Mouse (Mus musculus): ENCODE results near the gene Erbb2. TPM values are rescaled to one million over a fixed set of nuclear protein-coding genes. Genes with fewer than 3 reads are reported as not detected.
"Not testable (repeated sequence)": the region's sequence is repeated elsewhere in the genome, so short reads cannot be mapped to it uniquely, and the experiment has no call there.

Erbb2 gene
- polyA plus RNA-seq, 1 experiment from 2014 or later: 41.4 TPM

- H3K4me3 ChIP-seq (ENCODE audit: low read length): no peak overlapping the region
- no peak for ATAC-seq (ENCODE audit: low read depth)
- no peak overlapping the region for H3K4me2 ChIP-seq (ENCODE audit: low read depth, low read length)
- WGBS: 6% methylated on average over 2 of the region's 2 CpGs
- no peaks in the 10 kb centered on the region for H3K27me3 ChIP-seq (ENCODE audit: control insufficient read depth, insufficient read depth, low read depth, low read length)
- H3K4me1 ChIP-seq (replicated peaks; ENCODE audit: control insufficient read depth, insufficient read depth, low read length): no peaks in the 10 kb centered on the region
- H3K27ac ChIP-seq (ENCODE audit: low read length): no peak overlapping the region
- H3K9ac ChIP-seq (ENCODE audit: low read length): no peak overlapping the region
- no peaks in the 10 kb centered on the region for H3K9me3 ChIP-seq (ENCODE audit: control insufficient read depth, low read length)
- peaks cover 11% of the 10 kb centered on the region for H3K36me3 ChIP-seq (ENCODE audit: control insufficient read depth, insufficient read depth, low read length)
These were observed 39.9 kb upstream of the Erbb2 start for GRCm38 (mm10) chr11:98372406-98372805.

- no peaks in the 10 kb centered on the region for H3K27me3 ChIP-seq (ENCODE audit: control insufficient read depth, insufficient read depth, low read depth, low read length)
- peaks cover 16% of the 10 kb centered on the region for H3K36me3 ChIP-seq (ENCODE audit: control insufficient read depth, insufficient read depth, low read length)
- no peaks in the 10 kb centered on the region for H3K9me3 ChIP-seq (ENCODE audit: control insufficient read depth, low read length)
- H3K27ac ChIP-seq (ENCODE audit: low read length): no peak overlapping the region
- H3K4me2 ChIP-seq (ENCODE audit: low read depth, low read length): no peak overlapping the region
- no peak for ATAC-seq (ENCODE audit: low read depth)
- no peak overlapping the region for H3K9ac ChIP-seq (ENCODE audit: low read length)
- no peak overlapping the region for H3K4me3 ChIP-seq (ENCODE audit: low read length)
- 71% methylated on average over 6 of the region's 6 CpGs for whole genome bisulfite sequencing
- no peaks in the 10 kb centered on the region for H3K4me1 ChIP-seq (replicated peaks; ENCODE audit: control insufficient read depth, insufficient read depth, low read length)
These were observed 39.0 kb upstream of the Erbb2 start for GRCm38 (mm10) chr11:98373244-98373643.

- Histone ChIP-seq H3K27me3 (ENCODE audit: control insufficient read depth, insufficient read depth, low read depth, low read length) (no peaks in the 10 kb centered on the region), H3K9ac (ENCODE audit: low read length) (no peak overlapping the region), H3K27ac (ENCODE audit: low read length) (no peak overlapping the region), H3K4me1 (replicated peaks; ENCODE audit: control insufficient read depth, insufficient read depth, low read length) (no peaks in the 10 kb centered on the region), H3K36me3 (ENCODE audit: control insufficient read depth, insufficient read depth, low read length) (peaks cover 20% of the 10 kb centered on the region), H3K9me3 (ENCODE audit: control insufficient read depth, low read length) (no peaks in the 10 kb centered on the region), H3K4me3 (ENCODE audit: low read length) (no peak overlapping the region), H3K4me2 (ENCODE audit: low read depth, low read length) (no peak overlapping the region)
- WGBS: 44% methylated on average over 8 of the region's 8 CpGs
- no peak for ATAC-seq (ENCODE audit: low read depth)
These were observed 38.0 kb upstream of the Erbb2 start for GRCm38 (mm10) chr11:98374266-98374665.

- Histone ChIP-seq H3K9me3 (ENCODE audit: control insufficient read depth, low read length) (no peaks in the 10 kb centered on the region), H3K4me2 (ENCODE audit: low read depth, low read length) (no peak overlapping the region), H3K36me3 (ENCODE audit: control insufficient read depth, insufficient read depth, low read length) (peaks cover 30% of the 10 kb centered on the region), H3K4me1 (replicated peaks; ENCODE audit: control insufficient read depth, insufficient read depth, low read length) (peaks cover 3% of the 10 kb centered on the region; the same call in 1 of the 2 replicates), H3K27me3 (ENCODE audit: control insufficient read depth, insufficient read depth, low read depth, low read length) (no peaks in the 10 kb centered on the region), H3K9ac (ENCODE audit: low read length) (no peak overlapping the region), H3K27ac (ENCODE audit: low read length) (no peak overlapping the region), H3K4me3 (ENCODE audit: low read length) (no peak overlapping the region)
- ATAC-seq (ENCODE audit: low read depth): no peak
- 76% methylated on average over 5 of the region's 5 CpGs for WGBS
These were observed 35.5 kb upstream of the Erbb2 start for GRCm38 (mm10) chr11:98376756-98377155.

- no peak overlapping the region for H3K27ac ChIP-seq (ENCODE audit: low read length)
- WGBS: 73% methylated on average over 11 of the region's 11 CpGs
- H3K36me3 ChIP-seq (ENCODE audit: control insufficient read depth, insufficient read depth, low read length): peaks cover 30% of the 10 kb centered on the region
- no peaks in the 10 kb centered on the region for H3K9me3 ChIP-seq (ENCODE audit: control insufficient read depth, low read length)
- no peak overlapping the region for H3K9ac ChIP-seq (ENCODE audit: low read length)
- peaks cover 3% of the 10 kb centered on the region; the same call in 1 of the 2 replicates for H3K4me1 ChIP-seq (replicated peaks; ENCODE audit: control insufficient read depth, insufficient read depth, low read length)
- no peak for ATAC-seq (ENCODE audit: low read depth)
- no peak overlapping the region for H3K4me2 ChIP-seq (ENCODE audit: low read depth, low read length)
- no peak overlapping the region for H3K4me3 ChIP-seq (ENCODE audit: low read length)
- H3K27me3 ChIP-seq (ENCODE audit: control insufficient read depth, insufficient read depth, low read depth, low read length): no peaks in the 10 kb centered on the region
These were observed 34.5 kb upstream of the Erbb2 start for GRCm38 (mm10) chr11:98377787-98378186.

- no peak overlapping the region for H3K27ac ChIP-seq (ENCODE audit: low read length)
These were observed 32.9 kb upstream of the Erbb2 start for GRCm38 (mm10) chr11:98379379-98379778.

GRCm38 (mm10) chr11:98380106-98380505, 32.2 kb upstream of the Erbb2 start:
- no peak for ATAC-seq (ENCODE audit: low read depth)
- Histone ChIP-seq H3K36me3 (ENCODE audit: control insufficient read depth, insufficient read depth, low read length) (peaks cover 28% of the 10 kb centered on the region), H3K27me3 (ENCODE audit: control insufficient read depth, insufficient read depth, low read depth, low read length) (peaks cover 4% of the 10 kb centered on the region), H3K9me3 (ENCODE audit: control insufficient read depth, low read length) (no peaks in the 10 kb centered on the region), H3K27ac (ENCODE audit: low read length) (no peak overlapping the region), H3K9ac (ENCODE audit: low read length) (no peak overlapping the region), H3K4me2 (ENCODE audit: low read depth, low read length) (no peak overlapping the region), H3K4me1 (replicated peaks; ENCODE audit: control insufficient read depth, insufficient read depth, low read length) (peaks cover 3% of the 10 kb centered on the region; the same call in 1 of the 2 replicates), H3K4me3 (ENCODE audit: low read length) (no peak overlapping the region)
- WGBS: 62% methylated on average over 6 of the region's 6 CpGs

More at GRCm38 (mm10) chr11:98379379-98379778, 32.9 kb upstream of the Erbb2 start:
- WGBS: 71% methylated on average over 7 of the region's 7 CpGs
- peaks cover 3% of the 10 kb centered on the region; the same call in 1 of the 2 replicates for H3K4me1 ChIP-seq (replicated peaks; ENCODE audit: control insufficient read depth, insufficient read depth, low read length)
- H3K27me3 ChIP-seq (ENCODE audit: control insufficient read depth, insufficient read depth, low read depth, low read length): no peaks in the 10 kb centered on the region
- no peaks in the 10 kb centered on the region for H3K9me3 ChIP-seq (ENCODE audit: control insufficient read depth, low read length)
- ATAC-seq (ENCODE audit: low read depth): 0 out of 2 replicates have a peak, but pooled peaks have one; percentile 13
- H3K9ac ChIP-seq (ENCODE audit: low read length): no peak overlapping the region
- peaks cover 30% of the 10 kb centered on the region for H3K36me3 ChIP-seq (ENCODE audit: control insufficient read depth, insufficient read depth, low read length)
- no peak overlapping the region for H3K4me2 ChIP-seq (ENCODE audit: low read depth, low read length)
- no peak overlapping the region for H3K4me3 ChIP-seq (ENCODE audit: low read length)

- Histone ChIP-seq H3K4me2 (ENCODE audit: low read depth, low read length) (no peak overlapping the region), H3K27ac (ENCODE audit: low read length) (no peak overlapping the region), H3K36me3 (ENCODE audit: control insufficient read depth, insufficient read depth, low read length) (peaks cover 20% of the 10 kb centered on the region), H3K27me3 (ENCODE audit: control insufficient read depth, insufficient read depth, low read depth, low read length) (peaks cover 18% of the 10 kb centered on the region), H3K9me3 (ENCODE audit: control insufficient read depth, low read length) (no peaks in the 10 kb centered on the region), H3K4me1 (replicated peaks; ENCODE audit: control insufficient read depth, insufficient read depth, low read length) (peaks cover 6% of the 10 kb centered on the region), H3K4me3 (ENCODE audit: low read length) (no peak overlapping the region), H3K9ac (ENCODE audit: low read length) (no peak overlapping the region)
- no peak for ATAC-seq (ENCODE audit: low read depth)
- WGBS: 92% methylated on average over 2 of the region's 2 CpGs
These were observed 30.6 kb upstream of the Erbb2 start for GRCm38 (mm10) chr11:98381651-98382050.

- not testable (repeated sequence) for H3K27ac ChIP-seq (ENCODE audit: low read length); H3K9ac ChIP-seq (ENCODE audit: low read length); H3K4me2 ChIP-seq (ENCODE audit: low read depth, low read length); H3K9me3 ChIP-seq (ENCODE audit: control insufficient read depth, low read length); ATAC-seq (ENCODE audit: low read depth); H3K4me1 ChIP-seq (replicated peaks; ENCODE audit: control insufficient read depth, insufficient read depth, low read length); H3K4me3 ChIP-seq (ENCODE audit: low read length)
- Histone ChIP-seq H3K27me3 (ENCODE audit: control insufficient read depth, insufficient read depth, low read depth, low read length) (peaks cover 25% of the 10 kb centered on the region), H3K36me3 (ENCODE audit: control insufficient read depth, insufficient read depth, low read length) (peaks cover 20% of the 10 kb centered on the region)
- WGBS: 34% methylated on average over 2 of the region's 2 CpGs
These were observed 29.9 kb upstream of the Erbb2 start for GRCm38 (mm10) chr11:98382405-98382804.

Measured in lung, embryonic 16.5 days (tissue).